Mouse (Mus musculus) urinary bladder, postnatal 36 days (tissue): ENCODE data around the gene Ddc.

Experiments used
- DNase-seq, 2 experiments: peaks; one replicate each; pipeline ENCODE4 v3.0.0; 2022; ENCODE audit warnings: low spot score in 2 of 2, mixed read lengths in 1 of 2

Gene Ddc

DNA sequence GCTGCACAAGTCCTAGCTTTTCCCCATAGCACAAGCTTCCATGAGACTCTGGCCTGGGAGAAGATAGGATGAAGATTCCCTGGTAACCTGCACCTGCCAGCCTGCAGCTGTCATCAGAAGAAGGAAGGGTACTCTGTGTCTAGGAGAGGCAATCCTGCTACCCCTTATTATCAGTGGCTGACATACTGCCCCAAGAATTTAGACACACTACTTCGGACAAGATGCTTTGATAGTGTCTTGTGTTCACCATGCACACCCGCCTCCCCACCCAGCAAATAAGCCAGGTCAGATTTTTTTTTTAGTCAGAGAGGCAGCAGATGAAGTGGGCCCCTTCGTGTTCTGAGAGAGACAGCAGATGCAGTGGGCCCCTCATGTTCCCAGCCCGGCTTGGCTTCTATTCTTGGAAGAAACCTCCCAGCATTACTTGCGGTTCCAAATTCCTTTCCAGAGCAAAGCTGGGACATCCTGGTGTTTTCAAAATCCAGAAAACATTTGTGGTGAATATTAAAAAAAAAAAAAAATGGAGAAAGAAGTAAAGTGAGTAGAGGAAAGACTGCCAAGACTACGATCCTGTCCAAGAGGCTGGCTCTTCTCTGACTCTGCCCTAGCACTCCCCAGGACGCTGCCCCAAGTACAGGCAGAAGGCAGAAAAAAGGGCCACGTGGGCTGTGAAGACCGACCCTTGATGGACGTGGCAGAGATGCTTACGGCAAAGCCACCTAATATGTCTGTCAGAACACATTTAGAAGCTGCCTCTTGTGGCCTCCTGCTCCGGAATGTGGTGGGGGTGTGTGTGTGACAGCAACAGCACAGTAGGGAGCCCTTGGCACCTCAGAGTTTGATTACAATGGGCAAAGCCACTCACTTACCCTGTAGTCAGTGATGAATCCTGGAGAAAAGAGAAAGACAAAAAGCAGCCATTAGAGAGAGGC, 73.7 kb downstream of the Ddc start:
- no peak for DNase-seq

DNA sequence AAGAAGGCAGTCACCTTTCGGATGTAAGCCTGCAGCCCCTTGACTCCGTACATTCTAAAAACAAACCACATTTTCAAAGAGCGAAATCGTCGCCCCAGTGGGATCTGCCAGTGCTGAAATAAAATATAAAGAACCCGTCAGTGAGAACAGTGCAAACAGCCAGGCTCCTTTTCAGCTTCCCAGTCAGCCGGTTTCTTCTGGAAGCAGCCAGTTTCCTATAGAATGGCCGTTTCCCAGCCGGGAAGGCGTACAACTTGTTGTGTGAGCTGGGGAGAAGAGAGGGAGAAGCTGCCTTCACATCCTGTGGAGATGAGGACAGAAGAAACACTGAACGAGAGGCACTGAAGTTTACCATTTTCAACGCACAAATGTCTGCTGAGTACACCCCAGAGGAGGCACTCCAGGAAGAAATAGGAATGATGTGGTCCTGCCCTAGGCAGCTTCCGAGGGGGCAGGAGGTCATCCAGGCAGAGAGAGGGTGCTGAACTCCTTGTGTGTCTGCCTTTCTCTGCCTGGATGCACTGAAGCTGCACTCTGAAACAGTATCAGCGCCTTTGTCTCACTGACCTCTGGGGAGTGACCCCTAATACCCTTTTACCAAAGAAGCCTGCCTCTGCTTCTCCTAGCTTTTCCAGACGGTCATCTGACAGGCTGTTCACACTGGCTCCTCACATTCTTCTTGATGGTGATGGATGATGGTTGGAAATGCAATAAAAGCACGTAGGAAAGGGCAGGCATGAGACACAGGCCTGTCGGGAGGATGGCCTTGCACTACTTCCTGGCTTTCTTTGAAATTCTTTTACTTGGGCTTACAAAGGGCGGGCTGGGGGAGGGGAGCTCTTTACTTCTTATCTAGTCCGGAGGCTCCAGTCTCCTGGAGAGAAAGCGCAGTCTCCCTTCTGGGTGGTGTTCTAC, 75.5 kb downstream of the Ddc start:
- no peak for DNase-seq

DNA sequence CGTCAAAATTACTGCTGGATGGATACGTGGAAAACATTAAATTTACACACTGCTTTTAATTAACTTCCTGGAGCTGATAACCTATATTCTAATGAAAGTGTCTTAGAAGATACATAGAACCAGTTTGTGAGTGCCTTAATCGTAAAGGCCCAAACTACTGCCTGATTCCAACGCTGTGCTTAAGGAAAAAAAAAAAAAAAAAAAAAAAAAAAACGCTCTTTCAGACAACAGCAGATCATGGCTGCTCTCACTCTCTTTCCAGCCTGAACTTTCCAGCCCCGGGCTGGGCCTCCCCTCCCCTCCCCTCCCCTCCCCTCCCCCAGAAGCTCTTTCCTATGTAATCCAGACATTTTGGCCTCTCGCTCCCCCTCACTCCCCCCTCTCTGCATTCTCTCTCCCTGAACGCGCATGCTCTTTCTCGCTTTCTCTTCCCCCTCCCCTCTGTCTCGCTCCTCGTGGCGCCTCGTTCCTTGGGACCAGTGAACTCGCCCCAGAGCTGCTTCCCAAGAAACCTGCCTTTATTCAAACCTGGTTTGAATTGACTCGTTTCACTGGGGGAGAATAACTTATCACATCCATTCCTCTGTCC, 76.5 kb downstream of the Ddc start:
- no peak for DNase-seq

DNA sequence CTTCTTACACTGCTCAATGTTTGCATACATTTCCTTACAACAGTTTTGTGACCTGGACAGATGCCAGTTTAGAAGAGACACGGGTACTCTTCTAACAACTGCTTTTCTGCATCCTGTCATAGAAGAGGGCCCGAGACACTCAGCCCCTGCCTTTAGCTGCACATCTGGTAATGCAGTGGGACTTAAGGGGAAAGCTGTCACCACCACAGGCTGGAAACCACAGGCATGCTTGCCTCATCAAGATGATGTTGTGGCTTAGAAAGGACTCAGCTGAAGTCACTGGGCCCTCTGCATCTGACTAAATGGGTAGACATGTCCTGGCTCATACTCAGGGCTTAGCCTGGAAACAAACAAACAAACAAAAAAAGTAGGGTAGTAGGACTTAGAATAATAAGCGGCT, 77.2 kb downstream of the Ddc start:
- DNase-seq = no peak

DNA sequence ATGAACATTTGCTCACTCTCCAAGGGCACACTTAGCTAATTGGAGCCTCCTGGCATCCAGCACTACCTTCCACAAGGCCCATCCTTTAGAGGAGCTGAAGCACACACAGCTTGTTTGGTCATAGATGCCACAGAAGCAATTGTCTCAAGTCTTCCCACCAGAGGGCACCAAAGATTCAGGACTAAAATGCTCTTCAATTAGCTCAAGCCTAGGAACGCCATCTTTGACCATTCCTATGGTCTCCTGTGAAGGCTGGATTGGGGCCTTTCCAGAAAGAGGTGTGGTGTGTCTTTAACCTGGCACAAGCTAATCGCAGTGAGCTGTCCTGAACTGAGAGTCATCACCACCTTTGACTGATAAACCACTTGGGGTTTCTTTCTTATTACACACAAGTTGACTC, 77.7 kb downstream of the Ddc start:
- peak; percentile 69 to 72 for DNase-seq

DNA sequence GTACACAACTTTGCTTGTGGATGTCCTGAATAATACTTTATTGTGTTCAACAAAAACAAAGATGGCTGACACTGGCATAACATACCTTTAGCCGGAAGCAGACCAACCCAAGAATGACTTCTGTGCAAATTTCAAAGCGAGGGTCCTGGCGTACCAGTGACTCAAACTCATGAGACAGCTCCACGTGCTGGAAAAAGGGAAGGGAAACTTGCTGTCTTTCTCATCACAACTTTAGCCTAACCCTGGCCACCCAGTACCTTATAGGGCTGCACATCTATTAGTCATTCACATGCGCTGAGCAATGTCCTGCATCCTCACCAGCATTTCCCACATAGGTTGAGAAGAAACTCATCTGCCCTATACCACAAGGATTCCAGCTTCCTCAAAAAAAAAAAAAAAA, 78.7 kb downstream of the Ddc start:
- no peak for DNase-seq

DNA sequence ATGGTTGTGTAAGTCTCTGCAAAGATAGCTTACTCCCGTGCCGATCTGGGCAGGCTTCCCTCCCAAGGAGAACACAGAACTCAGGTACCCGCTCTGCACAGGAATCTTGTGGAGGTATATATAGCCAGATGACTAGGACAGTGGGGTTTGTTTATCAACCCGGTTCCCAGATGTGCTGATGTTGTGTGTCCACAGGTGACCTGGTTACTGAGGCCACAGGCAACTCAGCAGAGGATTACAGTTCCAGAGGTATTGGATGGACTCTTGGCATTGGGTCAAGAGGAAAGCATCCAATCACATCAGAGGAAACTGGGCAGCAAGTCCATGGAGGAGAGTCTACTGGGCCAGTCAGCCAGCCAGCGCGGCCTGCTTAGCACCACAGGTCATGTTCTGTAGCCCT, 79.1 kb downstream of the Ddc start:
- DNase-seq = no peak

DNA sequence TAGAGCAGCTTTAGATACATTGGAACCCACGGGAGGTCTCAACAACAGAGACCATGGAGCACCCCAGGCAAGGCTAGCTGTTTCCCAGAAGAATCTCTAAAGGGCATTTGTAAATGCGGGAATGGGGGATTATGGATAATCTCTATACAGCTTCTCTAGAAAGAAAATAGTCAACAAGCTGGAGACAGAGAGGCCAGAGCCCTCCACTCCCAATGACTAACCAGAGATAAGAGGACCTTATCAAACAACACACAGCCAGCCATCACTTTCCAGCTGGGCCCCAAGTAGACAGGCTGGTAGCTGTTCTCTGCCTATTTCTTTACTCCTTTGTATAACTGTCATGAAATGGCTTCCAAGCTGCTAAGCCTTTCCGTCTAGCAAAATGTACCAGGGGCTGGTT, 82.2 kb downstream of the Ddc start:
- no peak for DNase-seq

DNA sequence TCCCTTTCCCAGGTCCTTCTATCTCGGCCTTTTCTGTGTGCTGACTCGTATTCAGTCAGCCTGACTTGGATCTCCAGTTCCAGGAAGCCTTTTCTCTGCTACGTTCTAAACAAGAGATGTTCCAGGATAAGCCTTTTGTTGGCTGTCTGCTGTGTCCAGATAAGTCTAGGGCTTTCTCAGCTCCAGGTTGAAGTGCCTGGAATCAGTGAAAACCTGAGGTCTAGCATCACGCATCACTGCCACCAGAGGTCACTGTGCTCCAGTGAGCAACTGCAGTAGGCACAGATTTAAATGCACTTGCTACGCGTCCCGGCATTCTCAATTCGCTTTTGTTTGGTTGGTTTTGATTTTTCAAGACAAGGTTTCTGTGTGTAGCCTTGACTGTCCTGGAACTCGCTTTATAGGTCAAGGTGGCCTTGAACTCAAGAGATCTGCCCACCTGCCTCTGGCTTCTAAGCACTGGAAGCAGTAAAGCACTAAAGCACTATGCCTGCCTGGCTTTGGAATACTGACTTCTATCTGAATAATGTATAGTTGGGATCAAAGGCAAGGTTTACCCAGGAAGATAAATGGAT, 86.0 kb downstream of the Ddc start:
- peak; percentile 58 to 72 for DNase-seq

DNA sequence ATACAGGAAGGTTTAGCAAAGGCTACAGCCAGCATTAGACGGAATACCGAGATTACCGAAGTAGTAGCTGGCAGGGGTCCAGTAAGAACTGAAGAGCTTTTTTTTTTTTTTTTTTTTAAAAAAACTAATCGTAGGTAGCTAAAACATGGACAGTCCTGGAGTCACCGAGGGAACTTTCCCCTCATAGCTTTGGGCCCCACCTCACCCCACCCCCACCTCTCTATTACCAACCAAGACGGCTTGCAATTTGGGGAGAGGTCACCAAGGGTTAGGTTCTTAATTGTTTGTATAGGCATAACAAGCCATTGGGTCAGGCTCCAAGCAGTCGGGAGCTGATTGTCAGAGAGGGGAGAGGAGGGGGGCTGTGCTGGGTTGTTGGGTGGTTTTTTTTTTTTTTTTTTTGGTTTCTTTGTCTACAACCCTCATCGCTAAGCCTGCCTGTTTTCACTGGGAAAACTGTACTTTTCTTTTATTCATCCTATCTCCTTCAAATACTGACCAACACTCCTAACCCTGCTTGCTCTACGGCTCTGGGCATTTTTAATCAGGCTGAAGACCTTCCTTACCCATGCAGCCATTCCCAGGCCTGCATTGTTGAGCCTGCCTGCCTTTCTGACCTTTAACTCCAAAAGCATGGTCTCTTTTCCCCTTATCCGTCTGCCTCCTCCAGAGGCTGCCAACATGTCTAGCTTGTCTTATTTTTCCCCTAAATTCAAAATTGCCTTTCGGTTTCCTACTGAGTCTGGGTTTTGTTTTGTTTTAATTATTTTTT, 88.4 kb downstream of the Ddc start:
- no peak for DNase-seq

DNA sequence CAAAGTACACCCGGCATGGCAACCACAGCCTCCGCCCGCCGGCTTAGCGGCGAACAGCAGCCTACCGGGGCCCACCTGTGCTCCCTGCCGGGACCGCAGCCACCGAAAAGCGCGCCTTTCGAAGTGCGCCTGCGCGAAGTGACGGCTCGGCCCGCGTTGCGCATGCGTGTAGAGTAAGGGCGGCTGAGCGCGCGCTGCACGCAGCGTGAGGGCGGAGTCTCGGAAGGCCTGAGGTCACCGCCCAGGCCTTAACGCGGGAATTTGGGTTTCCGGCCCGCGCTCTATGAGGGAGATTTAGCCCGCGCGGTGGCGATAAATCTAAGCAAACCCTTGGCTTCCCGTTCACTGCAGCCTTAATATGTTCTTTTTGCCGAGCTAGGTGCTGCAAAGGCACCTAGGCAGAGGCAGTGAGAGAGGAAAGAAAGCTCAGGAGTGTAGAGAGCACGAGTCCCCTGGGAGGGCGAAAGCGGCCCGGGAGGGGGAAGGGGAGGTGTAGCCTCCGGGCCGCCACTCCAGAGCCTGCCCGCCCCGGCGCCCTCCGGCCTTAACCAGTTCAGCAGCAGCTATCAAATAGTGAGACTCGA, 89.0 kb downstream of the Ddc start, which contains the start of gene Fignl1:
TSS of gene Fignl1 (minus strand) at position 143 of the 584 bp plus-strand sequence.
- peak; percentile 94 to 95 for DNase-seq

DNA sequence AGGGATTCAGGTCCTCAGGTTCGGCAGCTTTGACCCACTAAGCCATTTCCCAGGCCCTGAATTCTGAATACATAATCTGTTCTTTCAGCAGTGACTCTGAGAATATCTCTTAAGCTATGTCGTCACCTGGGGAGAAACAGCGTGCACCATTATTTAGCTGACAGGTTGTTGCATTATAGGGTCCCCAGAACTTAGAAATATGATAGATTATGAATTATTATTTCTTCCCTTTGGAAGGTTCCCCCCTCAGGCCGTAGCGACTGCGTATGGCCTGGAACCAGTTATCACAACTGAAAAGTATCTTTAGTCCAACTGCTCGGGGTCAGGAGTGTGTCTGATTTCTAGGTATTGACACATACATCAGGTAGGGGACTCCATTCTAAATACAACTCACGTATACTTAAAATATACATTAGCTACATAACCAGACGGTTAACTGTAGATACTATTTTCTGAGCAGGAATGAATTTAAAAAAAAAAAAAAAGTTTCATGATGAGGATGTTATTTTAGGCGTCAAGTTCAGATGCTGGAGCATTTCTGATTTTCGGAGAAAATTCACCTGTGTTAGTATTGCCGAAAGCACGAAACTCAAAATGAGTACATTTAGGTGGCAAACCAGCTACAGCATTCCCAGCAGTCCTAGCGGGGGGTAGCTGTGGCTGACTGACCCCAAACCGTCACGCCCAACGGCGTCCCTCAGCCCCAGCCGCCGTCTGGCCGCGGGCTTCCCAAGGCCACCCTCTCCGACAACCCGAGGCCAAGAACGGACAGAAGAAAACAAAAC, 89.7 kb downstream of the Ddc start:
- DNase-seq = no peak

DNA sequence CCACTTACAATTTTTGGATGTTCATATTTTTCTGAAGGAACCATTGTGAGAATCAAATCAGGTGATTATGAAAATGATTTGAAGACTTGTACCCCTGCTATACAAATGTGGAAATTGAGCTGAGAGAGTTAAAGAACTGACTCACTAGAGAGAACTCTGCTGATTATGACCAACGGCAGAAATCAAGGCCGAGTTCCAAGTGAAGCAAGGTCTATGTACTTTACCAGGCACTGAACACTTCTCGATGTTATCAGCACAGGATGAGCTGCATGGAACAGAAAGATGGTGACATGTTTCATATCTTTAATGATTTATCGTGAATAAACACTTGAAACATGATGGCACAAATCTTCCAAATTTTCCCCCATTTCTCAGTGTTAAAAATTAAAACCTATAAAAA, 92.0 kb downstream of the Ddc start:
- no peak for DNase-seq

DNA sequence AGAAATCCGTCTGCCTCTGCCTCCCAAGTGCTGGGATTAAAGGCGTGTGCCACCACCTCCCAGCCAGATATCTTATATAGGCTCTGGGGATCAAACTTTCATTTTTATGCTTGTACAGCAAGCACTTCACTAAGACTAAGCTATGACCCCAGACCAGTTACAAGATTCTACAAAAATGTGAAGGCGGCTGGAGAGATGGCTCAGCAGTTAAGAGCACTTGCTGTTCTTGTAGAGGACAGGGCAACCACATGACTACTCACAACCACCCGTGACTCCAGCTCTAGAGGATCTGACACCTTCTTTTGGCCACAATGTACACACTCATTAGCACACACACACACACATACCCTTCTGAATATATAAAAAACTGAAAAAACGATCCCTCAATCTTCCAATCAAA, 93.5 kb downstream of the Ddc start:
- no peak for DNase-seq

DNA sequence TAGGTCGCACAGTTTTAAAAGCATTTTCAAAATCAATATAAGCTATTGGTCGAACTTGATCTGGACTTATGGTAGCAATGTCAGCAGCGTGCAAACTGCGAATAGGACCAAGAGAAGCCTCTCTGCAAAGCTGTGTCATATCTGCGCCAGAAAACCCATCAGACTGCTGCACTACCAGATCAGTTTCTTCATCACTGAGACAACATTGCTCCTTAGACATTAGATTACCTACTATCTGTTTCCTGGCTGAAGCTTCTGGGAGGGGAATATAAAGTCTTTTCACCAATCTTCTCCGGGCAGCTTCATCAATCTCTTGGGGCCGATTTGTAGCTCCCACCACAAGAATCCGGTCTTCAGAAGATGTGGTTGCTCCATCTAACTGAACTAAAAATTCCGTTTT, 96.9 kb downstream of the Ddc start:
- DNase-seq = no peak

DNA sequence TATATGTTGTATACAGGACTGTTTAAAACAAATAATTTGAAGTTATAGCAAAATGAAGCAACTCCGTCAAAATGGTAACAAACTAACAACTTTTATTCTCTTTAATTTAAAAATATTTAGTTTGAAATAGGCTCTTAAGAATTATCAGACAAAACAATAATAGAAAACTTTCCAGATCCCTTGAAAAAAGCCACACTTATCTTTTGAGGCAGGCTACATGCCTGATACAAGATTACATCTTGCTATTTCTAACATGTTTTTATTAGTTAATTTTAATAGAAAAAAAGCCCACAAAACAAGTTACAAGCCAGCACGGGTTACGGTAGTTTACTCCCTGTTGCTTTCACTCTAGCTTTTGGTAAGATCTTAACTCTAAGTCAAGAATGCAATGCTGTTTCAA, 97.6 kb downstream of the Ddc start:
- no peak for DNase-seq

DNA sequence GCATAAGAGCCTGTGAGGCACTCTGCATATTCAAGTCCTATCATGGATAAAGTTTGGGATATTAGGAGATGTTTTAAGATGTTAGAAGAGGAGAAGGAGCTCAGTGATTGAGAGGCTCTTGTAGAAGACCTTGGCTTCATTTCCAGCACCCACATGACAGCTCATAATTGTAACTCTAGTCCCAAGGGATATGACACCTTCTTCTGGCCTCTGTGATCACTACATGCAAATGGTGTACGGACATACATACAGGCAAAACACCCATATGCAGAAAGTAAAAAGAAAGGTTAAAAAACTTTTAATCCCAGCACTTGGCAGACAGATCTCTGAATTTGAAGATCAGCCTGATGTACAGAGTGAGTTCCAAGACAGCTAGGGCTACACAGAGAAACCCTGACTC, 99.3 kb downstream of the Ddc start:
- no peak for DNase-seq

DNA sequence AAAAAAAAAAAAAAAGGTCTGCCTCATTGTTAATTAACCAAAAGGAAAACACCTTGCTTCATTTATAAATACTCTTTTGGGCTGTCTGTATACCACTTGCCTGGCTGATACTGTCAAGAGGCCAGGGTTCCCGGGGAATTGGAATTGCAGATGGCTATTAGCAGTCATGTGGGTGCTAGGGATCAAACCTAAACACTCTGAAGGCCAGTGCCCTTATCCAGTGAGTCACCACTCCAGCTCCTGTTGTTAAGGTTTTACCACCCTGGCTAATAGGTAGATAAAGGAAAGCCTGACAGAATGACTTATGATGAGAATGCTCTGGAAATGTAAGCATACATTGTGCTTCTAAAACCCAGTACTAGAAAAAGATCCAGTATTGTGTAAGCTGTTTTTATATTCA, 103.3 kb downstream of the Ddc start:
- no peak for DNase-seq

DNA sequence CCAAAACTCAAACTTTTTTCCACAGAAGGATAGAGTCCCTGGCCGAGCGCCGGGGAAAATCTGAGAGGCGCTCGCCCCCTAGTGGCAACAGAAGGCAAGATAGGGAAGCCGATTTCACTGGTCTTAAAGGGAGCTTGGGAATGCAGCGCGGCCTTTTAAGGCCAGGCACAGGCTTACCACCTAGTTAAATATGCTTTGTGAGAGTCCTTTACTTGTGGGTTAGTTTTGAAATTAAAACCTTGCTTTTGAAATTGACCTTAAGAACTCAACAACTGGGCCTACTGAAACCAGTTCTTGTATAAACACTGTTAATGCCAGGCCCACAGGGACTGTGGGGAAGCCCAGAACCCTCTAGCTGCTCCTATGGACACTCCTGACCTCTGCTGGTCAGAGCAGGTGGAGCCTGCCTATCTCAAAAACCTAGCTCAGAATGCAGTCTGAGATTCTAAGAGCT, 109.4 kb downstream of the Ddc start:
- DNase-seq = peak; percentile 69 to 72

DNA sequence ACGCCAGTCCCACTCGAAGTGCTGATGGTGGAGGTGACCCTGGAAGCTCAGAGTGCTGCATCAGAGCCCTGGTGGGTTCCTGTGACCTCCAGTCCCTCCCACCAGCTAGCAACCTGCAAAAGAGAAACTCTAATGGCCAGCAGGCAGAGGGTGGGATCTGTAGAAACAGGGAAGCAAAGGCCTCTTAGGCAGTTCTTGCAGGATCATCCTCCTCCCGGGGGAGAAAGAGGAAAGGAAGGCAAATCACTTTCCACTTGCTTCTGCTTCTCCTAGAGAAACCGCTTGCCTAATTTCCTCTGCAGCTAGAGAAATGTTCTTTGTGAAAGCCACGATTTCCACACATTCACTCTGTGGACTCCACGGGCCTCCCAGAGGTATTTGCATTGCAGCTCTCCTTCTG, 112.5 kb downstream of the Ddc start:
- no peak for DNase-seq
